Mouse (Mus musculus) forebrain, embryonic 13.5 days (tissue): ENCODE measurements at regions not wholly inside any gene's neighbourhood (a gene's known extent, or its start where the extent isn't known, plus 50 kb on each side); places are given as distances from the start of the nearest gene placed in this dataset.

Experiments used
- ATAC-seq: fragments of 200-750 bp; cut with Nextera tagmentation; 2 replicates; pipeline ENCODE4 v1.8.0; 2017
- H3K27ac ChIP-seq: fragments of 300-500 bp; sonication (generic); 2 replicates; pipeline ENCODE4 v1.5.1; 2015; ENCODE audit warnings: inconsistent platforms, mild to moderate bottlenecking, moderate library complexity
- H3K27me3 ChIP-seq: fragments of 300-500 bp; sonication (generic); 2 replicates; pipeline ENCODE4 v1.6.1; 2015; ENCODE audit warnings: mild to moderate bottlenecking, inconsistent platforms
- H3K36me3 ChIP-seq: fragments of 300-500 bp; sonication (generic); 2 replicates; pipeline ENCODE4 v1.6.1; 2015; ENCODE audit warnings: mild to moderate bottlenecking, inconsistent platforms; ENCODE audit not compliant: poor library complexity, severe bottlenecking
- H3K4me1 ChIP-seq: fragments of 300-500 bp; sonication (generic); 2 replicates; pipeline ENCODE4 v1.6.1; 2015; ENCODE audit warnings: inconsistent platforms
- H3K4me2 ChIP-seq: fragments of 300-500 bp; sonication (generic); 2 replicates; pipeline ENCODE4 v1.6.1; 2015; ENCODE audit warnings: inconsistent platforms, mild to moderate bottlenecking, moderate library complexity
- H3K4me3 ChIP-seq: fragments of 300-500 bp; sonication (generic); 2 replicates; pipeline ENCODE4 v1.5.1; 2015; ENCODE audit warnings: mild to moderate bottlenecking, inconsistent platforms
- H3K9ac ChIP-seq: fragments of 300-500 bp; sonication (generic); 2 replicates; pipeline ENCODE4 v1.6.1; 2015; ENCODE audit warnings: mild to moderate bottlenecking, inconsistent platforms
- H3K9me3 ChIP-seq: fragments of 300-500 bp; sonication (generic); replicated peaks from 2 replicates; pipeline ENCODE4 v1.6.1; 2016; ENCODE audit warnings: inconsistent platforms
- WGBS: fragments of 180-500 bp; shearing (Covaris S2); methylation state at CpG from one replicate; pipeline ENCODE4 v1.1.7; 2015; 5-methylcytosine and 5-hydroxymethylcytosine counted together

- WGBS = 79% methylated on average over 3 of the region's 3 CpGs
- Histone ChIP-seq H3K4me1 (no peaks in the 10 kb centered on the region), H3K9me3 (no peaks in the 10 kb centered on the region), H3K4me3 (no peak overlapping the region), H3K36me3 (no peaks in the 10 kb centered on the region), H3K27ac (no peak overlapping the region), H3K27me3 (no peaks in the 10 kb centered on the region), H3K9ac (no peak overlapping the region), H3K4me2 (no peak overlapping the region)
- no peak for ATAC-seq
Measured at GRCm38 (mm10) chr5:18177810-18178209, 182.3 kb downstream of the Gnai1 start.

GRCm38 (mm10) chr5:18211395-18212057 is 148.6 kb downstream of the Gnai1 start:
- H3K4me1 ChIP-seq = no peaks in the 10 kb centered on the region
- no peak for ATAC-seq
- H3K9ac ChIP-seq = no peak overlapping the region
- H3K9me3 ChIP-seq = no peaks in the 10 kb centered on the region
- 84% methylated on average over 4 of the region's 4 CpGs for WGBS
- H3K36me3 ChIP-seq = no peaks in the 10 kb centered on the region
- H3K4me2 ChIP-seq = no peak overlapping the region
- H3K4me3 ChIP-seq = no peak overlapping the region
- no peak overlapping the region for H3K27ac ChIP-seq
- no peaks in the 10 kb centered on the region for H3K27me3 ChIP-seq
